Mouse (Mus musculus) heart, embryonic 12.5 days (tissue): ENCODE results near the gene F2r. TPM values are rescaled to one million over a fixed set of nuclear protein-coding genes. Genes with fewer than 3 reads are reported as not detected.

ENCODE experiments used
- ATAC-seq: fragments of 200-750 bp; cut with Nextera tagmentation; 2 replicates; pipeline ENCODE4 v1.8.0; 2017; ENCODE audit warnings: moderate TSS enrichment, moderate library complexity; ENCODE audit not compliant: insufficient number of reproducible peaks, low FRiP score
- H3K27ac ChIP-seq: fragments of 300-500 bp; sonication (generic); 2 replicates; pipeline ENCODE4 v1.5.1; 2016; ENCODE audit warnings: mild to moderate bottlenecking, moderate library complexity; ENCODE audit not compliant: poor library complexity, severe bottlenecking
- H3K27me3 ChIP-seq: fragments of 300-500 bp; sonication (generic); replicated peaks from 2 replicates; pipeline ENCODE4 v1.6.1; 2016; ENCODE audit warnings: mild to moderate bottlenecking, moderate library complexity
- H3K36me3 ChIP-seq: fragments of 300-500 bp; sonication (generic); 2 replicates; pipeline ENCODE4 v1.6.1; 2016; ENCODE audit warnings: mild to moderate bottlenecking, moderate library complexity
- H3K4me1 ChIP-seq: fragments of 300-500 bp; sonication (generic); replicated peaks from 2 replicates; pipeline ENCODE4 v1.6.1; 2016; ENCODE audit warnings: mild to moderate bottlenecking
- H3K4me2 ChIP-seq: fragments of 300-500 bp; sonication (generic); 2 replicates; pipeline ENCODE4 v1.6.1; 2016; ENCODE audit warnings: mild to moderate bottlenecking, moderate library complexity
- H3K4me3 ChIP-seq: fragments of 300-500 bp; sonication (generic); 2 replicates; pipeline ENCODE4 v1.5.1; 2016; ENCODE audit warnings: mild to moderate bottlenecking
- H3K9ac ChIP-seq: fragments of 300-500 bp; sonication (generic); 2 replicates; pipeline ENCODE4 v1.6.1; 2016; ENCODE audit warnings: mild to moderate bottlenecking, moderate library complexity
- H3K9me3 ChIP-seq: fragments of 300-500 bp; sonication (generic); replicated peaks from 2 replicates; pipeline ENCODE4 v1.6.1; 2016; ENCODE audit warnings: mild to moderate bottlenecking, moderate library complexity
- WGBS: fragments of 180-500 bp; shearing (Covaris S2); methylation state at CpG from one replicate; pipeline ENCODE4 v1.1.7; 2016; 5-methylcytosine and 5-hydroxymethylcytosine counted together
- polyA plus RNA-seq: library from polyadenylated mRNA; unstranded; fragments of >200 nt; fragmentation: Nextera tagmentation; extraction: Ambion mirVana; gene quantifications from 2 replicates; pipeline ENCODE4 v1.2.1, GENCODE M21; 2016

The F2r gene
- 184 and 192 TPM in 2 replicates for polyA plus RNA-seq

DNA sequence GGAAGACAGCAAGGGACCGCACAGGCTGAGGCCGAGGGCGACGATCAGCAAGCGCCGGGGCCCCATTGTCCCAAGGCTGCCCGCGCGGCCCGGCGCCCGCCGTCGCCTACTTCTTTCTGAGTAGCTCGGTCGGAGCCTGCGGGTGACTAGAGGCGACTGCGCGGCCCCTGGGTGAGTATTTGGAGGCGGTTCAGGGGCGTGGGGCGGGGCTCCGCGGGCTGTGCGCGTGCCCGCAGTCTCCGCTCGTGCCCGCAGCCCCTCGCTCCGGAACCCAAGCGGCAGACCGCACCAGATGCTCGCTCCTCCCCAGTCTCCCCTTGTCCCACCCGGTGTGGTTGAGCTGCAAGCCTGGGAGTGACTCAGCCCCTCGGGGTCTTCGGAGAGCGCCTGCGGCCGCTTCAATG is at the start of gene F2r:
F2r (minus strand) TSS at position 179 of the 404 bp plus-strand sequence.
- WGBS, result under 1% methylated on average over 42 of the region's 42 CpGs
- Histone ChIP-seq H3K4me3 (peak within 1 kb of the TSS; percentile 93), H3K27me3 (no peaks in the 10 kb centered on the region), H3K4me2 (peak within 1 kb of the TSS; percentile 74), H3K4me1 (peaks cover 36% of the 10 kb centered on the region), H3K27ac (peak within 1 kb of the TSS; percentile 95), H3K9me3 (no peaks in the 10 kb centered on the region), H3K36me3 (peaks cover 9% of the 10 kb centered on the region), H3K9ac (peak within 1 kb of the TSS; percentile 98)
- ATAC-seq, result peak; percentile 93

DNA sequence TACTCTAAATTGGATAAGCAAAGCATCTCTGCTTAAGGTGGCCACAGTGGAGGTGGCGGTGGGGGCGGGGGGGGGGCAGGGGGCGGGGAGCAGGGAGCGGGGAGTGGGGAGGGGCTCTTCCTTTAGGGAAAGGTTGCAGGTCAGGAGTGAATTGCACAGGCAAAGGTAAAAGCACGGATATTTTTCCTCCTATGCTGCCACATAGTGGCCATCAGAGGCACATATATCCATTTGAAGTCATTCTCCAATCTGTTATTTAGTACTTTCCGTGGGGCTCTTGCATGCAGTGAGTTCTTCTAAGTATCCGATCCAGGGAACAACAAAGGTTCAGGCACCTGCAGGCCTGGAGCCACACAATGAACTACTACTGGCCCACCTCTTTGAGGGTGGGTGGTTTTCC is 49.0 kb upstream of the F2r start:
- no peaks in the 10 kb centered on the region for H3K27me3 ChIP-seq
- peak overlapping the region; percentile 45 for H3K4me2 ChIP-seq
- H3K27ac ChIP-seq, result no peak overlapping the region
- H3K36me3 ChIP-seq, result peaks cover 18% of the 10 kb centered on the region
- no peak overlapping the region for H3K9ac ChIP-seq
- H3K4me1 ChIP-seq, result peaks cover 15% of the 10 kb centered on the region
- H3K4me3 ChIP-seq, result no peak overlapping the region
- 0 out of 2 replicates have a peak, but pooled peaks cover 3% of the 10 kb centered on the region for H3K9me3 ChIP-seq
- ATAC-seq, result no peak
- WGBS, result 12% methylated on average over 7 of the region's 7 CpGs

DNA sequence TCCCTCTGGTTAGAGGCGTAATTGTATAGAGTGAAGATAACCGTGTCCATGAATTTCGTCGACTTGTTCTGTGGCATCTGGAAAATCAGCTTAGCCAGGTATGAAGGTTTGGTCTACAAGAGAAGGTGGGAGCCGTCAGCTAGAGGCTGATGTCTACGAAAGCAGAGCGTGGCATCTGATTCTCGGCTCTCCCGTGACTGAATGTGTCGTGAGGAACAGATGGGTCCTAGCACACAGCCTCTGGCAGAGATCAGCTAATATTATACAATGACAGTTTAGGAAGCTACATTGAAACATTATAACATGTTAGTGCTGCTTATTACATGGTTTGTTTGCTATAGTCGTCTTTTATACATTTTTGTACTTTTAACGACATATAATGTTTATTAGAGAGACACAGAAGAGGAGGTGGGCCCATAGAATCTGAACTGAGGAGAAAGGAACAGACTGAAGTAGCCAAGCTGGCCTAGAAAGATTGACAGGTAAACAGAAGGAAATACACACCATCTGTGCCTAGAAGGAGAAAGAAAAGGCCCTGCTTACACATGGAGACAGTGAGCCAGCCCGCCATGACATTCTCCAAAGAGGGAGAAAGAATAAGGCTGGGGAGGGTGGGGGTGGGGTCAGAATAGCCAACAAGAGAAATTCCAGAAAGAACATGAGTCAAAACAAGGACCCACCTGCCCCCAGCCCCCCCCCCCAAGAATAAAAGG is 47.5 kb upstream of the F2r start:
- H3K4me2 ChIP-seq, result no peak overlapping the region
- no peak overlapping the region for H3K27ac ChIP-seq
- 85% methylated on average over 13 of the region's 13 CpGs for WGBS
- peaks cover 6% of the 10 kb centered on the region; the same call in 1 of the 2 replicates for H3K4me1 ChIP-seq
- no peak overlapping the region for H3K4me3 ChIP-seq
- no peaks in the 10 kb centered on the region for H3K27me3 ChIP-seq
- H3K36me3 ChIP-seq, result peaks cover 18% of the 10 kb centered on the region
- no peak overlapping the region for H3K9ac ChIP-seq
- ATAC-seq, result no peak
- 0 out of 2 replicates have a peak, but pooled peaks cover 3% of the 10 kb centered on the region for H3K9me3 ChIP-seq

DNA sequence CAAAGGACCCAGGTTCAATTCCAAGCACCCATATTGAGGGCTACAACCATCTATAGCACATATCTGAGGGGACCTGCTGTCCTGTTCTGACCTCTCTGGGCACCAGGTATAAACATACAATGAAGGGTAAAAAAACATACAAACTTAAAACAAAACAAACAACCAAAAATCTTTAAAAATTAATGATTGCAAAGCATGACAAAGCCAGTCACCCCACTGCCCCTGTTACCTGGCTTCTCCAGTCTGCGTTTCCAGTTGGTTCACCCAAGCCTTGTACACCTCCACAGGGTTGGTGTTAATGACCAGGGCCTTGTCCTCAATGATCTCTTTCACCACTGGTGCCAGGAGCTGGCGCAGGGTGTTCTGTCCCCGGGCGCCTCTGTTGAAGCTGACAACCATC is 45.5 kb upstream of the F2r start:
- Histone ChIP-seq H3K9ac (no peak overlapping the region), H3K27ac (no peak overlapping the region), H3K36me3 (peaks cover 14% of the 10 kb centered on the region), H3K27me3 (no peaks in the 10 kb centered on the region), H3K4me1 (peaks cover 18% of the 10 kb centered on the region), H3K4me2 (no peak overlapping the region), H3K4me3 (no peak overlapping the region), H3K9me3 (0 out of 2 replicates have a peak, but pooled peaks cover 3% of the 10 kb centered on the region)
- no peak for ATAC-seq
- 96% methylated on average over 4 of the region's 4 CpGs for WGBS

DNA sequence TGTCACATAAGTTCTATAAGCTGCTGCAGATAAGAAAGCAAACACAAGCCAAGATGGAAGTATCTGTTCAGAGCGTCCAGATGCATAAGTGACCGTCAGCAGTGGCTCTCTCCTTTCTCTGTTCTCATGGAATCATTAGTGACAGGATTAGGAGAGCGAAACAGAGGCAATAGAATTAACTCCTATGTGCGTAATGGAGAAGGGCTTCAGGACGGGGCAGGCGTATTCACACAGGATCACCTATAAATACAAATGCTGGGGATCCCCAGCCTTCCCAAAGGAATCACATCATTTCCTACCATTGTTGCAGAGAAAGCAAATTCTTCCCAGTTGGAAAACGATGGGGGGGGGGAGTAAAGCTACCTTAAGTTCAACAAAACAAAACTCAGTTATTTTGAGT is 41.1 kb upstream of the F2r start:
- WGBS, result 68% methylated on average over 7 of the region's 7 CpGs
- Histone ChIP-seq H3K9me3 (no peaks in the 10 kb centered on the region), H3K9ac (no peak overlapping the region), H3K4me1 (peaks cover 32% of the 10 kb centered on the region), H3K27ac (peak overlapping the region; percentile 35; the same call in 1 of the 2 replicates), H3K27me3 (no peaks in the 10 kb centered on the region), H3K4me2 (no peak overlapping the region), H3K36me3 (peaks cover 6% of the 10 kb centered on the region), H3K4me3 (no peak overlapping the region)
- no peak for ATAC-seq

DNA sequence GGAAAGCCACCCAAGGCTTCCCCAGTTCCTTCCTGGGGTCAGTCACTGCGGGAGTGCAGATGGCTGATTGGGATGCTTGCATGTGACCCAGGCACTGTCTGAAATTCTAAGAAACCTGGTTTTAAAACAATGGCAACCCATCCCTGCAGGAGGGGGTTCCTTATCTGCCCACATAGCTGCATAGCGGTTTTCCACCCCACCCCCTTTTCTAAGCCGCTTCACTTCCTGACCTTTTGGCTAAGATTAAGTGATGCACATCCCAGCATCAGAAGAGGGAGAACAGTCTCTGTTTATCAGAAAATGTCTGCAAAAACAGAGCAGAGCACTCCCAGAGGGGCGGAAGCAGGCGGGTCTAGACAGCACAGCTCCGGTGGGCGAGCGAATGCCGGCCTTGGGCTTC is 38.9 kb upstream of the F2r start:
- H3K27me3 ChIP-seq, result no peaks in the 10 kb centered on the region

DNA sequence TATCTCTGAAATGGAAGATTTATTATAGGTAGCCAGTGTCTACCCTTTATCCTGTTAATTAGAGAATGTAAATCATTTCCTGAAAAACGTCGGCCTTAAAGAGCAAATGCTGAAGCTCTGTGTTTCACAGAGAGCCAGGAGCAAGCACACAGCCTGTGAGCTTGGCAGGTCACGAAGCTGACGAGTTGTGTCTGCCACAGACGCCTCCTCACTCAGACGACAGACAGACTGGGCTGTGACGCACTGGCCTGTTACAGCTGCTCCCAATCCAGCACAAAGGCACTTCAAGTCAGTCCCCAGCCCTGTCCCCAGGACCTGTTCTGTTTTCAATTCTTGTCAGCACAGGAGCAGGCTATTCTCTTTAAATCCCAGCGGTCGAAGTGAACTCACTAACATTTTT is 37.0 kb upstream of the F2r start:
- Histone ChIP-seq H3K9ac (no peak overlapping the region; the same call in 1 of the 2 replicates), H3K36me3 (no peaks in the 10 kb centered on the region), H3K27ac (peak overlapping the region; percentile 84), H3K4me2 (peak overlapping the region; percentile 27; the same call in 1 of the 2 replicates), H3K4me1 (peaks cover 36% of the 10 kb centered on the region), H3K27me3 (no peaks in the 10 kb centered on the region), H3K9me3 (no peaks in the 10 kb centered on the region), H3K4me3 (no peak overlapping the region)
- ATAC-seq, result no peak
- 13% methylated on average over 9 of the region's 9 CpGs for WGBS

More for the DNA sequence above, 38.9 kb upstream of the F2r start:
- 17% methylated on average over 9 of the region's 9 CpGs for WGBS
- peak; percentile 78 for ATAC-seq
- no peak overlapping the region for H3K4me2 ChIP-seq
- no peak overlapping the region for H3K9ac ChIP-seq
- peaks cover 36% of the 10 kb centered on the region for H3K4me1 ChIP-seq
- H3K9me3 ChIP-seq, result no peaks in the 10 kb centered on the region
- peak overlapping the region; percentile 62 for H3K27ac ChIP-seq
- H3K36me3 ChIP-seq, result no peaks in the 10 kb centered on the region
- no peak overlapping the region for H3K4me3 ChIP-seq

DNA sequence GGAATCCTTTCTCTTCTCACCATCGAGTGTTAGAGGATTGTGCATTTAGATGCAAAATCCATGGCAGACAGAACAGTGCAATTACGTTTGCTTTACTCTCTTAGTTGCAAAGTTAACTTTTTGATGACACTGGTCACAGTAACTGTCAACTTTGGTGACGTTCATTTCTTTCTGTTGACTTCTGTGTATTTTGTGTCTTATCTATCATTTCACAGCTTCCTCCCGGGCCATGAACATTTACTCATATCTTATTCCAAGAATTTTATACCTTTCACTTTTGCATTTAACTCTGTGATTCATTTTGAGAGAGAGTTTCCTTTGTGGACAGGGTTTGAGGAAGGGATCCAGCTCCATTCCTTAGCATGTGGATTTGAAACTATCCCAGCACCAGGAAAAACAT is 35.4 kb upstream of the F2r start:
- peaks cover 24% of the 10 kb centered on the region for H3K4me1 ChIP-seq
- WGBS, result 65% methylated on average over 4 of the region's 4 CpGs
- H3K4me3 ChIP-seq, result no peak overlapping the region
- no peak overlapping the region for H3K4me2 ChIP-seq
- no peak overlapping the region for H3K9ac ChIP-seq
- ATAC-seq, result no peak
- no peaks in the 10 kb centered on the region for H3K9me3 ChIP-seq
- H3K27ac ChIP-seq, result no peak overlapping the region
- no peaks in the 10 kb centered on the region for H3K36me3 ChIP-seq
- H3K27me3 ChIP-seq, result no peaks in the 10 kb centered on the region

DNA sequence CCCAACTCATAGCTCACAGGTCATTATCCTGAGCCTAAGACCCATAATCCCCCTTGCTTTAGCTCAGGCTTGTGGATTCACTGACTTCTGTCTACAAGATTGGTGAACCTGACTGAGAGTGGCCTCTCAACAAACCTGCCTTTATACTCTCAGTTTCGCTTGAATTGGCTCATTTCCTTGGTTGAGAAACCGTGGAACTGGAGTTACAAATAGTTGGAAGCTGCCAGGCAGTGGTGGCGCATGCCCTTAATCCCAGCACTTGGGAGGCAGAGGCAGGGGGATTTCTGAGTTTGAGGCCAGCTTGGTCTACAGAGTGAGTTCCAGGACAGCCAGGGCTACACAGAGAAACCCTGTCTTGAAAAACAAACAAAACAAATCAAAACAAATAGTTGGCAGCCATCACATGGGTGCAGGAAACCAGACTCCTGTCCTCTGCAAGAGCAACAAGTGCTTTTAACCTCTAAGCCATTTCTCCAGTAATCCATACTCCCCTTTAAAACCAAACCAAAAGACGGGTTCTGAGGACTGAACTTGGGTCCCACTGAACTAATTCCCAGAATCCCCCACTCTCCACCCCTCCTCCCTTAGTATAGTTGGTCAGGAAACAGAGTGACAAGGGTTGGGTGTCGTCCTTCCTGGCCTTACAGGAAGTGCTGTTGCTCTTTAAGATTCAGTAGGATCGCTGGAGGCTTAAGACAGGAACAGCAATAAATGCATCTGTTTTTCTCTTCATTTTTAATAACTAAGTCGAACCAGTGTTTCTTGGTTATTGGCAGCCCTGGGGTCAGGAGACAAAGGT is 33.8 kb upstream of the F2r start:
- H3K4me1 ChIP-seq, result peaks cover 21% of the 10 kb centered on the region
- 77% methylated on average over 7 of the region's 7 CpGs for WGBS
- no peaks in the 10 kb centered on the region for H3K27me3 ChIP-seq
- H3K9ac ChIP-seq, result no peak overlapping the region
- no peak for ATAC-seq
- no peak overlapping the region for H3K4me3 ChIP-seq
- no peak overlapping the region for H3K27ac ChIP-seq
- no peak overlapping the region for H3K4me2 ChIP-seq
- H3K9me3 ChIP-seq, result no peaks in the 10 kb centered on the region
- no peaks in the 10 kb centered on the region for H3K36me3 ChIP-seq

DNA sequence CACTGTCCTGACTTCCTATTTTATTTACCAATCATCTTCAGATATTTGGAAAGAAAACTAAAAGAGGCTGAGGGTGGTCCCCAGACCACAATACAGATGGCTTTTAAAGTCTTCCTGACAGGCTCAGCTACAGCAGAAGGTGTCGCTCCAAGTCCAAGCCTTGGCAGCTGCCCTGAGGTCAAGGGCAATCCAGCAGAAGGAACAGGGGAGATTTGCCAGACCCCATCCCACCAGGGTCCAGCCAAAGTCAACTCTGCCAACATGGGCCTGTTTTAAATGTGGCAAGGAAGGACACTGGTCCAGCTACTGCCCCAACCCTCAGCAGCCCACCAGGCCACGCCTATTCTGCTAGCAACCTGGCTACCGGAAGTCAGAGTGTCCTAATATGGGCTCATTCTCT is 31.7 kb upstream of the F2r start:
- H3K27me3 ChIP-seq, result no peaks in the 10 kb centered on the region
- no peak overlapping the region for H3K4me3 ChIP-seq
- H3K4me1 ChIP-seq, result peaks cover 17% of the 10 kb centered on the region
- ATAC-seq, result no peak
- H3K9me3 ChIP-seq, result no peaks in the 10 kb centered on the region
- no peak overlapping the region for H3K27ac ChIP-seq
- H3K36me3 ChIP-seq, result 0 out of 2 replicates have a peak, but pooled peaks cover 3% of the 10 kb centered on the region
- H3K9ac ChIP-seq, result no peak overlapping the region
- no peak overlapping the region for H3K4me2 ChIP-seq
- 87% methylated on average over 3 of the region's 3 CpGs for WGBS

DNA sequence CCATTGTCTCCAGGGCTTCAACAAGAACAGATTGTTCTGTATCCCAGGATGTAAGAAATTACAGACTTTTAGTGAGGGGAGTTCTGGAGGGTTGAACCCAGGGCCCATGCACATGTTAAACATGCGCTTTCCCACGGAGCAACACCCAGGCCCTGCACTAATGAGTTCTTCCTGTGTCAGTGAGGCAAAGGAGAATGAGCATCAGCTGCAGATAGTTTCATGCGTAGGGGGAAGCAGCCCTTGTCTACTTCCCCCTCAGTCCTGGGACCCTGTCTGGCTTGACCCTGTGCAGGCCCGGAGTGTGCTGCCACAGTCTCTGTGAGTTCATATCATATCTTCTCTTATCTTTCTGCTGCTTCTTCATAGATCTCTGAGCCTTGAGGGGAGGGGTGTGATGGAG is 29.0 kb upstream of the F2r start:
- H3K9me3 ChIP-seq, result no peaks in the 10 kb centered on the region
- H3K4me3 ChIP-seq, result no peak overlapping the region
- no peak for ATAC-seq
- WGBS, result 39% methylated on average over 4 of the region's 4 CpGs
- H3K9ac ChIP-seq, result no peak overlapping the region
- peak overlapping the region; percentile 53 for H3K27ac ChIP-seq
- H3K4me2 ChIP-seq, result no peak overlapping the region
- no peaks in the 10 kb centered on the region for H3K27me3 ChIP-seq
- peaks cover 29% of the 10 kb centered on the region for H3K4me1 ChIP-seq
- H3K36me3 ChIP-seq, result 0 out of 2 replicates have a peak, but pooled peaks cover 3% of the 10 kb centered on the region
